Mouse (Mus musculus) olfactory bulb, adult 2 months (tissue): ENCODE data around the gene Gal3st2c.

Experiments
- CTCF ChIP-seq: fragments of 200-500 bp; IDR thresholded peaks from 2 replicates; pipeline ENCODE4 v1.5.1; 2012; ENCODE audit warnings: low read depth, mild to moderate bottlenecking, low read length, moderate library complexity; ENCODE audit not compliant: insufficient read depth
- POLR2A ChIP-seq: fragments of 200-500 bp; IDR thresholded peaks from 2 replicates; pipeline ENCODE4 v1.6.1; 2012; ENCODE audit warnings: mild to moderate bottlenecking, low read depth, low read length, moderate library complexity; ENCODE audit not compliant: insufficient read depth

DNA sequence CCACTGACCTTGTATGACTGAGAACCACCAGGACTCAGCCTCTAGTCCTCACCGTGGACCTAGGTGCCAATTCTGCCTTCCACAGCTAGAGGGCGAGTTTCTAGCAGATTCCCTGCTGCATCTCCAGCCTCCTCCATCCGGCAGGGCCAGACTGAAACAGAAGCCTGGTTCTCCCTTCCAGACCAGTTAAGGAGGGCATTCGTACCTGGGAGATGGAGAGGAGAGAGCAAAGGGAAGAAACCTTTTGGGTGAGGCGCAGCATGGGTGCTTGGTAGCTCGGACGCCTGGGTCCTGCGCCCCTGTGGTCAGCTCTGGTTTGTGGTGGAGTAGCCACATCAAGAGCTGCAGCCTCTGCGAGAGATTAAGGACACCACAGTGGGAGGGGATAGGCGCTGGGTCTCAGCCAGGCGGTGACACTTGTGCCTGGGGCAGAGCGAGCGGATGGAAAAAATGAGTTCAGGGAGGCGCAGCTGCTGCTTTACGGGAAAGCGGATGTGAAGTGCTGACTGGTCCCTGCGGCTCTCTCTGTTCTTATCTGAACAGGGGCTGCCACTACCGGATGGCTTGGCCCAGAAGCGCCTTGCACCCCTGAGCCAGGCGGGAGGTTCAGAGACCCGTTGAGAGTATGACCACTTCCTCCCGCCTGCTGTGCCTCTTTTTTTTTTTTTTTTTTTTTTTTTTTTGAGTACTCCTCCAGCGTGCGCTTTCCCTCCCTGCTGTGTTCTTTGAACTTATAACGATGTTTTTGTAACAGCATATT lies 44.9 kb downstream of the Gal3st2c start:
- TF ChIP-seq CTCF (peak; percentile 61), POLR2A (no peak)
